Mouse (Mus musculus): Measurements from ENCODE around the gene Tmem259. TPM values are rescaled to one million over a fixed set of nuclear protein-coding genes. Genes with fewer than 3 reads are reported as not detected.
A peak's percentile ranks its signal among the peaks of the same experiment; 100 is the strongest.

Tmem259 gene
- polyA plus RNA-seq, 1 experiment from 2014 or later = 23.4 TPM

- no peaks in the 10 kb centered on the region for H3K27me3 ChIP-seq (ENCODE audit: insufficient read depth, low read length)
Observed at GRCm38 (mm10) chr10:80021320-80021641, 37.2 kb upstream of the Tmem259 start.

DNA sequence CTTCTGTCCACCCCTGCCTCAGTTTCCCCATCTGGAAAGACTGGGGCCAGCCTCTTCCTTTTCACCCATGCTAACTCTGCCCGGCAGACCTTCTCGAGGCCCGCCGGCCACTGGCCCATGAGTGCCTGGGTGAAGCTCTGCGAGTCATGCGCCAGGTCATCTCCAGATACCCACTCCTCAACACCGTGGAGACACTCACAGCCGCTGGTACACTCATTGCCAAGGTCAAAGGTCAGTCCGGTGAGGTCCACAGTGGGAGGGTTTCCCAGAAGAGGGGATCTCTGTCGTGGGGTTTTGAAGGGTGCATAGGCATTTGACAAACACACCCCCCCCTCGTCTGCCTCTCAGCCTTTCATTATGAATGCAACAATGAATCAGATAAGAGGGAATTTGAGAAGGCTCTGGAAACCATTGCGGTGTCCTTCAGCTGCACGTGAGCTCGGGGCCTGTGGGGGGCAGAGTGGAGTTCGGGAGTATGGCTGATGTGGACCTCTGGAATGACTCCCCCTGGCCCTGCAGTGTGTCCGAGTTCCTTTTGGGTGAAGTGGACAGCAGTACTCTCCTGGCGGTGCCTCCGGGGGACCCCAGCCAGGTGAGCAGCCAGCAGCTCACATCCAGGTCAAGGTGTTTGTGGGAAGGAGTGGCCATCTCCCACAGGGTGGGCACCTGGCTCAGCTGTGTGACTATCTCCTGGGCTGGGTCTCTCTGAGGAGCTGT is 36.6 kb upstream of the Tmem259 start:
- 73% methylated on average over 18 of the region's 18 CpGs for WGBS
- H3K27me3 ChIP-seq (ENCODE audit: insufficient read depth, low read length) = no peaks in the 10 kb centered on the region; the same call in 1 of the 2 replicates
- H3K36me3 ChIP-seq (ENCODE audit: insufficient read depth) = peaks cover 18% of the 10 kb centered on the region
- H3K4me3 ChIP-seq (ENCODE audit: low read depth, low read length) = peak overlapping the region; percentile 35
- ATAC-seq (ENCODE audit: insufficient read depth) (no peak), DNase-seq (no peak)
- H3K9me3 ChIP-seq (ENCODE audit: low read depth, low read length) = no peaks in the 10 kb centered on the region
- peak; percentile 31 for TF ChIP-seq CTCF (IDR thresholded peaks at IDR 0.05; ENCODE audit: low read depth)
- no peaks in the 10 kb centered on the region; the same call in none of the 2 replicates for H3K4me1 ChIP-seq (ENCODE audit: insufficient read depth)
- peak overlapping the region; percentile 49; the same call in 1 of the 2 replicates for H3K9ac ChIP-seq
- peak overlapping the region; percentile 59 for H3K4me2 ChIP-seq
- H3K27ac ChIP-seq (ENCODE audit: low read depth) = no peak overlapping the region

More at GRCm38 (mm10) chr10:80021320-80021641, 37.2 kb upstream of the Tmem259 start:
- H3K9ac ChIP-seq = no peak overlapping the region
- no peak for TF ChIP-seq CTCF (IDR thresholded peaks at IDR 0.05; ENCODE audit: low read depth)
- H3K9me3 ChIP-seq (ENCODE audit: low read depth, low read length) = no peaks in the 10 kb centered on the region
- H3K4me3 ChIP-seq (ENCODE audit: low read depth, low read length) = no peak overlapping the region
- DNase-seq = no peak
- ATAC-seq (ENCODE audit: insufficient read depth) = no peak
- H3K4me2 ChIP-seq = no peak overlapping the region
- peaks cover 23% of the 10 kb centered on the region for H3K36me3 ChIP-seq (ENCODE audit: insufficient read depth)
- H3K27ac ChIP-seq (ENCODE audit: low read depth) = no peak overlapping the region
- 83% methylated on average over 13 of the region's 13 CpGs for WGBS
- H3K4me1 ChIP-seq (ENCODE audit: insufficient read depth) = no peaks in the 10 kb centered on the region; the same call in 1 of the 2 replicates

GRCm38 (mm10) chr10:80020191-80020590 is 36.1 kb upstream of the Tmem259 start:
- ATAC-seq (ENCODE audit: insufficient read depth) (no peak), DNase-seq (no peak)
- peaks cover 17% of the 10 kb centered on the region for H3K36me3 ChIP-seq (ENCODE audit: insufficient read depth)
- 36% methylated on average over 11 of the region's 11 CpGs for WGBS
- peak overlapping the region; percentile 35 for H3K4me3 ChIP-seq (ENCODE audit: low read depth, low read length)
- peak overlapping the region; percentile 71; the same call in 1 of the 2 replicates for H3K27ac ChIP-seq (ENCODE audit: low read depth)
- peaks cover 3% of the 10 kb centered on the region; the same call in 1 of the 2 replicates for H3K27me3 ChIP-seq (ENCODE audit: insufficient read depth, low read length)
- no peaks in the 10 kb centered on the region for H3K9me3 ChIP-seq (ENCODE audit: low read depth, low read length)
- no peaks in the 10 kb centered on the region; the same call in none of the 2 replicates for H3K4me1 ChIP-seq (ENCODE audit: insufficient read depth)
- H3K4me2 ChIP-seq = peak overlapping the region; percentile 59
- TF ChIP-seq CTCF (IDR thresholded peaks at IDR 0.05; ENCODE audit: low read depth) = no peak
- peak overlapping the region; percentile 49 for H3K9ac ChIP-seq

DNA sequence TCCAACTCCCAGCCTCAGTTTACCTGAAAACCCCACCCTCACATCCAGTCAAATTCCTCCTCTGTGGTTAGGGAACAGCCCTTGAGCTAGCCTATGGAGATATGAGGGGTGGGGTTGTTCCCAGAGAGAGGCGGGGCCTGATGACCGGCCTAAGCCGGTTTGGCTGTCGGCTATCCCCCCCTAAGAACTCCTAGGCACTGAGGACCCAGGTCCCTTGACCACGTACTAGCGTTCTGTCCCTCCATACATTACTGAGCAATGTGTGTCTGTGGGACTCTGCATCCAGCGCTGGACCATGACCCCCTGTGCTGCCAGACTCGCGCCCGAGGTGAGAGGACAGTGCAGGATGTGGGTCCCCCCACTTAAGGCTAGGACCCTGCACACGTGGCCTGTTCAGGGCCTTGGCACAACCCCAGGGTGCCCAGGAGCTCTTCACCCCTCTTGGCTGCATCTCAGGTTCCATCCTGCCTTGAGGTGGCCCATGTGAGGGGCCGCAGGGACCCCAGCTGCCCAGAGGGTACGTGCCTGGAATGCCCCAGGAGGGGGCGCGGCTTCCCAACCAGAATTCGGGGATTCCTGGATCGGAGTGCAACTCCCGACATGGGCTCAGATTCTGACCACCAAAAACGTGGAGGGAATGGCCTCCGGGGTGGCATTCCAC is 35.5 kb upstream of the Tmem259 start:
- H3K9me3 ChIP-seq (ENCODE audit: low read depth, low read length) = no peaks in the 10 kb centered on the region
- H3K27ac ChIP-seq (ENCODE audit: low read depth) = peak overlapping the region; percentile 71
- H3K4me2 ChIP-seq = peak overlapping the region; percentile 59
- peak; percentile 45 for TF ChIP-seq CTCF (IDR thresholded peaks at IDR 0.05; ENCODE audit: low read depth)
- WGBS = 9% methylated on average over 20 of the region's 20 CpGs
- H3K4me3 ChIP-seq (ENCODE audit: low read depth, low read length) = peak overlapping the region; percentile 35
- H3K27me3 ChIP-seq (ENCODE audit: insufficient read depth, low read length) = peaks cover 9% of the 10 kb centered on the region
- peak overlapping the region; percentile 49 for H3K9ac ChIP-seq
- DNase-seq (peak; percentile 81), ATAC-seq (ENCODE audit: insufficient read depth) (peak; percentile 85)
- peaks cover 15% of the 10 kb centered on the region for H3K36me3 ChIP-seq (ENCODE audit: insufficient read depth)
- no peaks in the 10 kb centered on the region; the same call in none of the 2 replicates for H3K4me1 ChIP-seq (ENCODE audit: insufficient read depth)

DNA sequence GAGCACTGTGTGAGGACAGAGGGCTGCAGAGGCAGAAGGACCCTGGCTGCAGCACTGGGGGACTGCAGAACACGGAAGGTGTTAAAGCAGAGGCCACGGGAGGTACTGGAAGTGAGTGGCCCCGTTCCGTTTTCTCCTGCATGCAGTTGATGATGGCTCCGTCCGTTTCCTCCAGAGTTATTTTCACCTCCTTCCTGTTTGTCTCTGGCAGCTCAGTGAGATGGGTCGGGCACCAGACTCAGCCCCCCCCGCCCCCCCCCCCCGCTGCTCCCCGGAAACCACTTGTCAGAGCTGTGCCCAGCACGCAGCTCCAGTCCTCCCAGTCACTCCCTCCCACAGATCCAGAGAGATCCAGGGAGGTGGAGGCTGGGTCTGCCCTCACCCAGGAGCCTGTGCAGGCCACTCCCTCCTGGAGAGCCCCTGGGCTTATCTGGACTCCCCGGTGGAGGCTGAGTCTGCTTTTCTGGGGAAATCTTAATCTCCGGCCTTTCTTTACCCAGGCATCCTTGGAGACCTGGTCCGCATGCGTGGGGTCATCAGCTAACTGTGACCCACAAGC is 34.7 kb upstream of the Tmem259 start:
- peak overlapping the region; percentile 14; the same call in 1 of the 2 replicates for H3K4me3 ChIP-seq (ENCODE audit: low read depth, low read length)
- TF ChIP-seq CTCF (IDR thresholded peaks at IDR 0.05; ENCODE audit: low read depth) = no peak
- peaks cover 17% of the 10 kb centered on the region for H3K27me3 ChIP-seq (ENCODE audit: insufficient read depth, low read length)
- peaks cover 14% of the 10 kb centered on the region for H3K36me3 ChIP-seq (ENCODE audit: insufficient read depth)
- no peaks in the 10 kb centered on the region for H3K9me3 ChIP-seq (ENCODE audit: low read depth, low read length)
- H3K27ac ChIP-seq (ENCODE audit: low read depth) = peak overlapping the region; percentile 71
- 4% methylated on average over 15 of the region's 15 CpGs for WGBS
- H3K4me2 ChIP-seq = peak overlapping the region; percentile 59
- no peaks in the 10 kb centered on the region; the same call in none of the 2 replicates for H3K4me1 ChIP-seq (ENCODE audit: insufficient read depth)
- ATAC-seq (ENCODE audit: insufficient read depth) (peak; percentile 58), DNase-seq (peak; percentile 62)
- peak overlapping the region; percentile 49 for H3K9ac ChIP-seq

- Histone ChIP-seq H3K36me3 (ENCODE audit: insufficient read depth) (peaks cover 14% of the 10 kb centered on the region), H3K4me1 (ENCODE audit: insufficient read depth) (no peaks in the 10 kb centered on the region; the same call in none of the 2 replicates), H3K27me3 (ENCODE audit: insufficient read depth, low read length) (peaks cover 27% of the 10 kb centered on the region), H3K27ac (ENCODE audit: low read depth) (no peak overlapping the region), H3K4me2 (no peak overlapping the region), H3K9me3 (ENCODE audit: low read depth, low read length) (no peaks in the 10 kb centered on the region), H3K9ac (no peak overlapping the region), H3K4me3 (ENCODE audit: low read depth, low read length) (no peak overlapping the region)
- TF ChIP-seq CTCF (IDR thresholded peaks at IDR 0.05; ENCODE audit: low read depth) = no peak
- no peak for ATAC-seq (ENCODE audit: insufficient read depth)
- no peak for DNase-seq
- 79% methylated on average over 14 of the region's 14 CpGs for WGBS
Observed at GRCm38 (mm10) chr10:80017771-80018170, 33.6 kb upstream of the Tmem259 start.

GRCm38 (mm10) chr10:80017361-80017760 is 33.2 kb upstream of the Tmem259 start:
- no peak for TF ChIP-seq CTCF (IDR thresholded peaks at IDR 0.05; ENCODE audit: low read depth)
- Histone ChIP-seq H3K9me3 (ENCODE audit: low read depth, low read length) (no peaks in the 10 kb centered on the region), H3K27me3 (ENCODE audit: insufficient read depth, low read length) (peaks cover 28% of the 10 kb centered on the region), H3K4me3 (ENCODE audit: low read depth, low read length) (no peak overlapping the region), H3K27ac (ENCODE audit: low read depth) (no peak overlapping the region), H3K36me3 (ENCODE audit: insufficient read depth) (peaks cover 11% of the 10 kb centered on the region), H3K4me1 (ENCODE audit: insufficient read depth) (no peaks in the 10 kb centered on the region; the same call in none of the 2 replicates), H3K4me2 (peak overlapping the region; percentile 21; the same call in 1 of the 2 replicates), H3K9ac (no peak overlapping the region)
- DNase-seq (no peak), ATAC-seq (ENCODE audit: insufficient read depth) (no peak)
- WGBS = 62% methylated on average over 3 of the region's 3 CpGs
